Mouse (Mus musculus) neutrophil, adult 5-6 weeks (primary cell): ENCODE results near the gene Wdr62. TPM values are rescaled to one million over a fixed set of nuclear protein-coding genes. Genes with fewer than 3 reads are reported as not detected.
"Not testable (repeated sequence)": the region's sequence is repeated elsewhere in the genome, so short reads cannot be mapped to it uniquely, and the experiment has no call there.

ENCODE experiments used
- ATAC-seq: fragments of 151-379, 151-347 bp; 2 replicates; pipeline ENCODE4 v1.8.0; 2017; ENCODE audit warnings: mild to moderate bottlenecking, moderate TSS enrichment; ENCODE audit not compliant: insufficient number of reproducible peaks, poor library complexity, low FRiP score, severe bottlenecking; ENCODE audit errors: extremely low read depth
- total RNA-seq: library from RNA; stranded (forward); fragments of 200-1000 nt; gene quantifications from 2 replicates; pipeline ENCODE4 v1.2.3, GENCODE M21; 2017

Wdr62 gene
- total RNA-seq, 1 experiment from 2014 or later = 2.6 TPM

DNA sequence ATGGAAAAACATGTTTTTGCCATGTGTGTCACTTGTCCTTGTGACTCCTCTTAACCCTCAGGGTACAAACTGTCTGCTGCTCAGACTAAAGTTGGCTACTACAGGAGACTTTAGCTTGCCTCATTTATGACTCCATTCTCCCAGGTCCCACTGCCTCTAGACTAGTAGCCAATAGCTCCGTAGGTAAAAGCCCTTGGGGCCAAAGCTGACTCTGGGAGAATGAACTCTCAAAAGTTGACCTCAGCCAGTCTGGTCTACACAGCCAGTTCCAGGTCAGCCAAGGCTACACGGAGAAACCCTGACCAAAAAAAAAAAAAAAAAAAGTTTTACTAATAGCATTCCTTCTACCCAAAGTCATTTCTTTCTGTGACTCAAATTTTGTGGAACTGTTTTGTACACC is 1.3 kb downstream of the Wdr62 start:
- ATAC-seq = no peak

DNA sequence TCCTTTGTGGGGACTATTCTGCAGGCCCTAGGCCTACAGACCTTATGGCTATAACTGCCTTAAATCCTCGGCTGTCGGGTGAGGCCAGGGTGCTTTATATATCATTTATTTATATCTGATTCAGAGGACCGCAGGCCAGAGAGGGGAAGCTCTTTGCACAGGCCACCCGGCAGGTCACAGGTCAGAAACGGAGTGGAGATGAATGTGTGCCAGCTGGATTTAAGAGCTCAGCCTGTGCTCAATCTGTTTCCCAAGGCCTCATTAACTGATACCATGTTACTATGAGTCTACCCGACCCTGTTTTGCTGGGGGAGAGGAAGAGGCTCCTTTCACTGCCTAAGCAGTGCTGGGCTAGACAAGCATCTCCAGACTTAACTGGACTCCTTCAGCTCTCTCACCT is 5.8 kb downstream of the Wdr62 start:
- ATAC-seq = no peak

DNA sequence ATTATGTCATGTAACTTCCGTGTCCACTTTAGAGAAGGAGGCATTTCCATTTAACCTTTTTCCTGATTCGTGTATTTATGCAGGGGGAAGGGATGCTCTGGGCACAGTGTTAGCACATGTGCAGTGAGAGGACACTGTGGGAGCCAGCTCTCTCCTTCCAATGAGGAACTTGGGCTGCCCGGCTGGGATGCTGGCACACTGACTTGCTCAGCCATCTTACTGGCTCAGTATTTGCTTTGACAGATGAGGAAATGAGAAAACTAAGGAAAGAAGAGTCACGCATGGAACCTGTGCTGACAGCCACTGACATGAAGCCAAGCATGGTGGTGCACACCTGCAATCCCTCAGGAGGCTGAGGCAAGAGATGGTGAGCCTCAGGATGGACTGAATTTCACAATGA is 10.6 kb downstream of the Wdr62 start:
- ATAC-seq = no peak

DNA sequence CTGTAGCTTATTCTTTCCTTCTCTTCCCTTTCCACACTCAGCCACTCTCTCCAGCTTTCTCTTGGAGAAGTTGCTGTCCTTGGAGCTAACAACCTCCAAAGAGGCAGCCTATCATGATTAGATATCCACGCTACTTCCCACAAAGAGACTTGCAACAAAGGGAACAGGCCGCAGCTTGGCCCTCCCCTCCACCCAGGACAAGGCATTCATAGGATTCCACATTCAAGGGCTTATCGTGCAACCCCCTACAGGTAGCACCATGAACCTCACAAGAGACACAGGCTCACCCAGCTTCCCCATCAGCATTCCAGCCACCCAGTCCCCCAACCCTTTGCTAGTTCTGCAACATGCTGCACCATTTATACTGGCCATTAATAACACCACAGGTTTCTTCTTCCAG is 13.4 kb downstream of the Wdr62 start:
- ATAC-seq = no peak

DNA sequence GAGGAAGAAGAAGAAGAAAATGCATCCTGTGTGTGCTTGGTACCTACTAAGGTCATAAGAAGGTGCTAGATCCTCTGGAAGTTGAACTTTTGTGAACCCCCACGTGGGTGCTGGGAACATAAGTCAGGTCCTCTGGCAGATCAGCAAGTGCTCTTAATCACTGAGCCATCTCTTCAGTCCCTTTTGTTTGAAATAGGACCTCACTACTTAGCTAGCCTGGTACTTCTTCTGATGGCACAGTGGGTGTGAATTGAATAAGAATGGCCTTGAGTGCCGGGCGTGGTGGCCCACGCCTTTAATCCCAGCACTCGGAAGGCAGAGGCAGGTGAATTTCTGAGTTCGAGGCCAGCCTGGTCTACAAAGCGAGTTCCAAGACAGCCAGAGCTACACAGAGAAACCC is 14.3 kb downstream of the Wdr62 start:
- ATAC-seq = no peak

DNA sequence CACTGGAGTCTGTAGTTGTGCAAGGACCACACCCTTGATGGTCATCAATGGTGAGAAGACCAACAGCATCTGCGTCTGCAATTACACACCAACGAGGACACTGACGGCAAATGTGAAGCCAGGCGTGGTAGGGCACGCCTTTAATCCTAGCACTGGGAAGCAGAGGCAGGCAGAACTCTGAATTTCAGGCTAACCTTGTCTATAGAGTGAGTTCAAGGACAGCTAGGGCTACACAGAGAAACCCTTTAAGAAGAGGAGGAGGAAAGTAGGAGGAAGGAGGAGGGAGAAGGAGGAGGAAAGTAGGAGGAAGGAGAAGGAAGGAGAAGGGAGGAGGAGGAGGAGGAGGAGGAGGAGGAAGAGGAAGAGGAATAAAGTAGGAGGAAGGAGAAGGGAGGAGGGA is 14.7 kb downstream of the Wdr62 start:
- ATAC-seq = no peak

DNA sequence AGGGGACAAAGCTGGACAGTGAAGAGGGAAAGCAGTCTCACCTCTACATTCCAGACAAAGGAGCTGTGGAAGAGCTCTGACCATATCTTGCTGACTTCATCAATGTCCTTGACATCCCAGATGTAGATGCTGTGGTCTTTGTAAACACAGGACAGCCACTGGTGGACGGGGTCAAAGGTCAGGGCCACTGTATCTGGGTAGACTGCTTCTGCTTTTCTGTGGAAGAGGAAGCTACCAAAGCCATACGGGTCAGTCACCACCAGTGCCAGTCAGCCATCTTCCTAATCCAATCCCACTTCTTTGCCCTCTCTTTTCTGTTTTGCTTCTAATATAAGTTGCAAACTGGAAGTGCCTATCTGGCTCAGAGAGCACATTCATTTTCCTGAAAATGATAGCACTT is 15.2 kb downstream of the Wdr62 start:
- ATAC-seq = peak; percentile 18; the same call in 1 of the 2 replicates

DNA sequence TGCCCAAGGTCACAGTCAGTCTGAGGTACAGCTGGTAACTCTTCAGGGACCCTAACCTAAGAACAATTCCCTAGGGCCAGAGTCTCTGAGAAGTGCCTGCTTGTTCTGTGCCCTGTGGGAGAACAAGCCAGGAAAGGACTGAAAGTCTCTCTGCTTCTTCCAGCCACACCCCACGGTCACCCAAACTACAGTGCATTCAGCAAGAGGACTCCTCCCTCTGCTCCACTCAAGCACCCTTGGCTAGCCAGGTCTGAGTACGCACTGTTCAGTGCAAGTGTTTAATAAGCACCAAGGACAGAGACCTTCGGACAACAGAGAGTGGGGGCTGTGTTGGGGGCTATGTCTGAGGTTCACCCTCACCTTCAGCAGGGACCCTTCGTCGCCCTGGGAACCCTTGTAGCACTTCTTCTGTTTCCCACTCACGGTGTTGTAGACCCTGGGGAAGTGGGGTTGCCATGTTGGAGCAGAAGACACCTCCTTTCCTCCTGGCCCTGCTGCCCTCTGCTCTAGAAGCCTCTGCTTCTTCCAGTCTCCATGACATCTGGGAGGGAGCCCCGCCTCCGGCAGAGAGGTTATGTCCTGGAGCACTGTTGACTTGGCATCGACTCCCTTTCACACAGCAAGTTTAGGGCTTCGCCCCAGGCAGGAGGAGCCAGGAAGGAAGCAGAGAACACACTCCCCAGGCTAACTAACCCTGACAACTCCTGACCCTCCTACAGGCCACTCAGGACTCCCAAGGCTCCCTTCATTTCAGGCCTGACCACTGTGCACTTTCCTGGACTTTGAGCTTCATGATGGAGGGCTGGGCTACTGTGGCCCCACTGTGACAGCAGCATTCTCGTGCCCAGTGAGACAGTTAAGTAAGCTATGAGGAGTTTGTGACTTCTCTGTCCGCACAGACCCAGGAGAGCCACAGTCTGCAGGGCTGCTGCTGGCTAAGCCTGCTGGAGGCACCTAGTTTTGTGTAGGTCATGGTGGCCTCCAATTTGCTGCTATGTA is 28.0 kb downstream of the Wdr62 start:
- no peak for ATAC-seq

DNA sequence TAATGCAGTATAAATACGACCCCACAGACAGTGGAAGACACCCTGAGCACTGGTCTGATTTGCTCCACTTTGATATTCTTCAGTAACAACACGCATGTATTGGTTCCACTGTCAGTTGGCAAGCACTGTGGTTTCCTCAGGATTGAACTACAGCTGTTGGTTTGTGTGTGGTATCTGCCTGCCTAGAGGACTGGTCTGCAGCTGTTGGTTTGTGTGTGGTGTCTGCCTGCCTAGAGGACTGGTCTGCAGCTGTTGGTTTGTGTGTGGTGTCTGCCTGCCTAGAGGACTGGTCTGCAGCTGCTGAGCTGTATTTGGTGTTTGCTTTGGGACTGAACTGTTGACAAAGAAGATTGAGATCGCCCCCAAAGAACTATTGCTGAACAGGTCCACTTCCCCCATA is 42.8 kb downstream of the Wdr62 start:
- not testable (repeated sequence) for ATAC-seq

DNA sequence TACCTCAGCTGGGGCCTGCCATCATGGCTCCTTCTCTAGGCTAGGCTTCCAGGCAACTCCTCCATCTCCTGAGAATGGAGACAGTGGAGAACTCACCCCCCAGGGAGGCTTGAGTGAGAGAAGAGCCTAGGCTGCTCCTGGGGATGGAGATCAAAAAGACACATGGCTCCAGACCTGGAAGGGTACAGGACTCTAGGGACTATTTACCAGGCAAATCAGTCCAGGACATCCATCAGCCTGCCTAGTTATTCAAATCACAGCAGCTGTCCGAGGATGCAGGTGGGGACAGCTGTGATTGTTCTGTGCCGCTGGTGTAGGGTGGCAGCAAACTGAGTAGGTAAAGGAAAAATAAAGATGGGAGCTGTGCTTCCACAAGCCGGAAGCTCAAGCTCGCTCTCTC is 44.6 kb downstream of the Wdr62 start, which contains the start of gene Ovol3:
Ovol3 (minus strand) TSS at position 101 of the 400 bp plus-strand sequence.
- ATAC-seq = no peak

DNA sequence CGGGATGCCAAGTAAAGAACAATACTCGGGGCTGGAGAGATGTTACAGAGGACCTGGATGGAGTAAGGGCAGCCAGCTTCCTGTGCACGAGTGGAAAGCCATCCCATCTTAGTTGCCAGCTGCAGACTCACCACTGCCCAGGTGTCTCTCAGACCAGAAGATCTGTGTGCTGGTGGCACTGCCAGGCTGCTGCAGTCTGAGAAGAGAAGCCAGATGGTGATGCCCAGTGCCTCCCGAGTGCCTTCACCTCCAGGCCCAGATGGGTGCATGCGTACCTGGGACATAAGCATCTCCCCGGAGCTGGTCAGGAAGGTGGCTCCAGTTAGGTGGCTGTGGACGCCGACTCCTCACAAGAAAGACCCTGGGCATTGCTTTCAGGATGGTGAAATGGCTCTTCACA is 45.1 kb downstream of the Wdr62 start:
- ATAC-seq = no peak

DNA sequence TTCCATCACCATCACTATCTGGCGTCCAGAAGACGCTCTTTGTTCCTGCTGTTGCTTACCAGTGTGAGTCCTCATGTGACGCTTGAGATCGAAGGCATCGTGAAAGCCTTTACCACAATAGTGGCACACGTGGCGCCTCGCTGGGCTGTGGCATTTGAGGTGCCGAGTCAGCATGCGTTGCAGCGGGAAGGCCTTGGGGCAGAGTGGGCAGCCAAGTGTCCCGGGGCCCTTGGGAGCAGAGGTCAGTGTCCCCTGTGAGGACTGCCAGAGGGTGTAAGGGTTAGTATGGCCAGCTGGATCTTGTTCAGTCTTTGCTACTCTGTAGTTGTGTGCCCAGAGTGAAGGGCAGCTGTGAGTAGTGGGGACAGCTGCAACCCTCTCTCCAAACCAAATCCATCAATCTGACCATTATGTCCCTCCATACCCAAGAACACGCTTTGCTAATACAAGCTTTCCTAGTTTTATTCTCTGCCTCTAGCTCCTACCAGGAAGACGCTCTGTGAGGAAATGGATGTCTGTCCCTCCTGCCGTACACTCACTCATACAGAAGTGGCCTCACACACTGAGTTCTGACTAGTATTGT is 45.9 kb downstream of the Wdr62 start:
- ATAC-seq = no peak

DNA sequence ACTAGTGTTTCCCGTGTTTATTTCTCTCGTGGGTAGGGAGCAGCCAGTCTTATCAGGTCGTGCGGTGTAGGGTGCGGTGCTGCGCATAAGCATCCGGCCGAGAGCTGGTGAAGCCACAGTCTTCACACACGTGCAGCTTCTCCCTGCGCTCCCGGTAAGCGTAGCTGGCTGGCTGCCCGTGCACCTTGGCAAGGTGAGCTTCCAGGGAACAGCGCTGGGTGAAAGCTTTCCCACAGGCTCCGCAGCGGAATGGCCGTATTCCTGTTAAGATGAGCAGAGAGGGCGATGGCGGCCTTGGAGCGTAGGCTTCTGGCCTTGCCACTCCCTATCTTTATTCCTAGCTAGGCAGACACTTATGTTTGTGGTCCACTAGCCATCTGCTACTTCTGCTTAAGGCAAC is 46.8 kb downstream of the Wdr62 start:
- ATAC-seq = no peak

DNA sequence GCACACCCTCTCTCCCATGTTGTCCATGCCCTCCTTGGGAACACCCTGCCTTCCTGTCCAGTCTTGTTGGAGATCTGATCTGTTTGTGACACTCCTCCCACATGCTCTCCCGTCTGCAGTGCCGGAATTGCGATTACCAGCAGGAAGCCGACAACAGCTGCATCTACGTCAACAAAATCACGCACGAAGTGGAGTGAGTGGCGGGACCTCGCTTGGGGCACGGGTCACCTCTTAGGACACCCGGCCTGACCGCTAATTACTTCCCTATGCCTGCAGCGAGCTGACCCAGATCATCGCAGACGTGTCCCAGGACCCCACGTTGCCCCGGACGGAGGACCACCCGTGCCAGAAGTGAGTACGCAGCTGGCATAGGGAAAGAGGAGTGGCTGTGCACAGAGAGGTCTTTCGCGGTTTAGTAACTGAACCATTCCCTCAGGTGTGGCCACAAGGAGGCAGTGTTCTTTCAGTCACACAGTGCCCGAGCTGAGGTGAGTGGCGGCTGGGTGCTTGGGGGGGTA is 47.5 kb downstream of the Wdr62 start:
- ATAC-seq = no peak

DNA sequence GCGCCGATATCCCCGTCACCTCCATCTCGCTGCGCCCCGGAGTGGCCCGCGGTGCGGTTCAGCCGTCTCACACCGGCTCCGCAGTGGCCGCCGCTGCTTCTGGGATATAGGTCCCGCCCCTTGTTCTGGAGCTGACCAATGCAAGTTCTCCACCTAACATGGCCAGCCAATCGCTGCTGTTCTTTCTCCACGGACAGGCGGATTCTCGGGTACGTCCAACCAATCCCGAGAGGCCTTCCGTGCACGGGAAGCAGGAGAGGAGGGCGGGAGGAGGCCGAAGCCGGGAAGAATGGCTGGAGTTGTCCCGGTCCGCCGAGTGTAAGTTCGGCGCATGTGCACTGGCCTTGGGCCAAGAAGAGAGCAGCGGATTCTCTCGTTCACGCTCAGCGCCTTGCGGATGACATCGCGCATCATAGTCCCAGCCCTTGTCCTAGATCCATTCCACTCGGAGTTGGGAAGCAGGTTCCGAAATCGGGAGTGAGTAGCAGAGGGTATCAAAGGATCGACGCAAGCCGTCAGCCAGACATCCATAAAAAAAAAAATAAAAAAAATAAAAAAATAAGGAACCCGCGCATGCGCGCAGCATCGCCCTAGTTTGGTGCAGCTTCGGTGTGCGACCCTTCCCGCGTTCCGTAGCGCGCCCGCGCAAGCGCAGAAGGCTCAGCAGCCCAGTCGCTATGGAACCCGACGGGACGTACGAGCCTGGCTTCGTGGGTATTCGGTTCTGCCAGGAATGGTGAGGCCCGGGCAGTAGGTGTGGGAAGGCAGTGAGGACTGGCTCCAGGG is 48.4 kb downstream of the Wdr62 start, which contains the start of the genes Polr2i and Tbcb:
Polr2i (plus strand) TSS at position 280 of the 786 bp plus-strand sequence.
Tbcb (minus strand) TSS at position 604 of the 786 bp plus-strand sequence.
- ATAC-seq = peak; percentile 93

DNA sequence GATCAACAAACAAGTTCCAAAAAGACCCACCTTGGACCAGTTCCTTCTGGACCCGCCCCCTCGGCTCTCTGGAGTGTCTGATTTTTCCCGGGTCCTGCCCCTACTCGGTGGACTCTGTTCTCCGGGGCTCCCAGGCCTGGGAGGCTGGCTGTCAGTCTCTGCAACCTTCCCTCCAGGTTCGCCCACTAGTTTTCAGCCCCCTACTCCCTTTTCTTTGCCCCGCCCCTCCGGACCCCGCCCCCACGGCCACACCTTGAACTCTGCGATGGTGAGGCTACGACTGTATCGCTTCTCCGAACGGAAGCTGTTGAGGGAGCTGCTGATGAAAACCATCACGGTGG is 48.9 kb downstream of the Wdr62 start:
- no peak for ATAC-seq

DNA sequence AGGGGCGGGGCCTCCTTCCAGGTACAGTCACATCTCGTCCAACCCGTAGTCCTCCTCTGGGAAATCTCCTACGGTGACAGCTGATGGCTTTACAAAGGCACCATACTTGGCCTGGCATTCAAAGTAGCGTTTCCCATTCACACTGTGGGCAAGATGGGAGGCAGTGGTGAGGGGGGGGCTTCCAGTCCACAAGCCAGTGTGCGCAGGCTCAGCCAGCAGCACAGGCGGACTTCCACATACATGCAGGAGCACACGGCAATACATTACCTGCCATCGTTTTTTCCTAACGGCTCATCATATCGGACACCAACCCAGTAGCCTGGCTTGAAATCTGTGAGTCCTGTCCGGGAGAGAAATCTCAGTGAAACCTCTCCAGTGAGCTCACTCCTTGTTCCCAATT is 56.0 kb downstream of the Wdr62 start:
- ATAC-seq = no peak

DNA sequence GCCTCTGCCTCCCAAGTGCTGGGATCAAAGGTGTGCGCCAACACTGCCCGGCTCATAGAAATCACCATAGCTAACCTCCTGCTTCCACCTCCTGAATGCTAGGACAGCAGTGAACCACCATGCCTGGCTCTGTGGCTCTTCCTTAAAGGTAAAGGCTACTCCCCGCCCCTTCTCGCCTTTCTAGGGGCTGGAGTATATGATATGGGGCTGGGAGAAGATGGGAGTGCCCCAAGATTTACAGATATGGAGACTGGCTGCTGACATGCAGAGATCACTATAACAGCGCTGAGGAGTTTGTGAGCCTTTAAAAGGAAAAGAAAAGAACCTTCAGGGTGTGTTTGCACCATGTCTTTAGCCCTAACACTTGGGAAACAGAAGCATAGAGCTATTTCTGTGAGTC is 58.0 kb downstream of the Wdr62 start:
- no peak for ATAC-seq

DNA sequence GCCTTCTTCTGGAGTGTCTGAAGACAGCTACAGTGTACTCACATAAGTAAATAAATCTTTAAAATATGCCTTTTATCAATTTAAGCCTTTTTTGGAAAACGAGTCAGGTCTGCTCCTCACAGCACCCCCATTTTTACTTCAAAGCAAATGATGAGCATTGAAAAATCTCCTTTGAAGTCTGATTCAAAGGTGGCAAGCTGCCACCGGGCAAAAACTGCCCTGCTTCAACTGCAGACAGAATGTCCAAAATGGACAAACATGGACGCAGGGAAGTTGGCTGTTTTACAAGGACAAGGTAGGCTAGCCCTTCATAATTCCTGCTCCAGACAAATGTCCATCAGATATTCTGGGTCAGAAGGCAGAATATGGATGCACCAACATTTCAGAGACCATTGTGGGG is 58.8 kb downstream of the Wdr62 start:
- ATAC-seq = no peak
